Mouse (Mus musculus) lung, postnatal 0 days (tissue): ENCODE measurements at regions not wholly inside any gene's neighbourhood (a gene's known extent, or its start where the extent isn't known, plus 50 kb on each side); places are given as distances from the start of the nearest gene placed in this dataset.

ENCODE experiments used
- CTCF ChIP-seq: IDR thresholded peaks from 2 replicates; pipeline ENCODE4 v1.5.1; 2016; ENCODE audit warnings: antibody characterized with exemption, mild to moderate bottlenecking
- EP300 ChIP-seq: IDR thresholded peaks from 2 replicates; pipeline ENCODE4 v1.6.1; 2016; ENCODE audit warnings: antibody characterized with exemption, mild to moderate bottlenecking, control low read depth

- TF ChIP-seq CTCF = no peak
- TF ChIP-seq EP300 = no peak
These were observed 122.9 kb upstream of the Smad3 start for GRCm38 (mm10) chr9:63880487-63881260.
